Mouse (Mus musculus) heart, adult 2 months (tissue): ENCODE data around the gene Twist2. TPM values are rescaled to one million over a fixed set of nuclear protein-coding genes. Genes with fewer than 3 reads are reported as not detected.

Source experiments
- DNase-seq, 2 experiments: peaks; one replicate each; pipeline ENCODE4 v3.0.0; 2021
- H3K27ac ChIP-seq: fragments of 200-600 bp; 2 replicates; pipeline ENCODE4 v1.8.1; 2022
- H3K27me3 ChIP-seq: fragments of 200-500 bp; 2 replicates; pipeline ENCODE4 v1.6.1; 2012; ENCODE audit warnings: mild to moderate bottlenecking, low read length, inconsistent platforms, mixed read lengths; ENCODE audit not compliant: control insufficient read depth, insufficient read depth
- H3K36me3 ChIP-seq: fragments of 200-500 bp; 2 replicates; pipeline ENCODE4 v1.6.1; 2012; ENCODE audit warnings: low read length, inconsistent platforms; ENCODE audit not compliant: control insufficient read depth, insufficient read depth
- H3K4me1 ChIP-seq: fragments of 200-500 bp; 2 replicates; pipeline ENCODE4 v1.6.1; 2011; ENCODE audit warnings: low read length; ENCODE audit not compliant: control insufficient read depth, insufficient read depth
- H3K4me3 ChIP-seq: fragments of 200-600 bp; 2 replicates; pipeline ENCODE4 v1.8.1; 2022
- H3K79me2 ChIP-seq: fragments of 200-500 bp; replicated peaks from 2 replicates; pipeline ENCODE4 v1.6.1; 2012; ENCODE audit warnings: mild to moderate bottlenecking, inconsistent platforms, low read length, moderate library complexity, mixed read lengths; ENCODE audit not compliant: control insufficient read depth, insufficient read depth
- H3K9ac ChIP-seq: fragments of 200-500 bp; 2 replicates; pipeline ENCODE4 v1.6.1; 2012; ENCODE audit warnings: low read depth, mild to moderate bottlenecking, control low read depth, inconsistent platforms, low read length, mixed read lengths
- CTCF ChIP-seq: fragments of 200-600 bp; IDR thresholded peaks from 2 replicates; pipeline ENCODE4 v1.8.1; 2022; ENCODE audit warnings: antibody characterized with exemption, mild to moderate bottlenecking, moderate library complexity
- EP300 ChIP-seq: fragments of 200-500 bp; IDR thresholded peaks from 2 replicates; pipeline ENCODE4 v1.6.1; 2011; ENCODE audit warnings: low read depth, low read length, control low read depth; ENCODE audit not compliant: insufficient read depth
- POLR2A ChIP-seq: fragments of 200-500 bp; IDR thresholded peaks from 2 replicates; pipeline ENCODE4 v1.6.1; 2011; ENCODE audit warnings: mild to moderate bottlenecking, low read depth, low read length, control low read depth; ENCODE audit not compliant: insufficient read depth
- WGBS: fragments of 180-500 bp; shearing (Covaris S2); methylation state at CpG from one replicate; pipeline ENCODE4 v1.1.7; 2018; 5-methylcytosine and 5-hydroxymethylcytosine counted together
- intact Hi-C: fragments of 180-260 bp; cut with DNase I; formaldehyde crosslinking; loops from one replicate; pipeline ENCODE4 v1.15.1; 2025
- polyA plus RNA-seq: library from polyadenylated mRNA; depleted of rRNA; stranded (reverse); fragments of >200 nt; gene quantifications from 2 replicates; pipeline ENCODE4 v1.2.3, GENCODE M21; 2012
- total RNA-seq, 2 experiments: library from RNA; stranded (reverse); gene quantifications; 2 replicates each; pipeline ENCODE4 v1.2.3; 2021

Gene Twist2
- total and polyA plus RNA-seq, 3 experiments: 1.1 to 4.7 (median 2.4) TPM

DNA sequence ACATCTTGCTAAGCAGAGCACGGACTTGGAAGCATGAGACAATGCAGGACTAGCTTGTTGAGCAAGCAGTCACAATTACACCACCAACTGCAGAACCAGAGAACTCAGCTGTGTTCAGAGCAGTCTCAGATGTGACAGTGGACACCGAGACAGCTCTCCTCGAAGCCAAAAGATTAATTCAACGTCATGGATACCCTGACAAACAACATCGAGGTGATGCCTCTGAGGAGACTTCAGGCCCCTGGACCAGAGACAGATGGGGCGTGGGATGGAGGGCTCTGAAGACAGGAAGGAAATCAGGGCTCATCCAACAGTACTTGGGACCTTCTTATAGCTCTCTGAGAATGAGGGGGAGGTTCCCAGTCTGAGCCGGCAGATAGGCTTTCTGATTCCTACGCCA, 79.6 kb downstream of the Twist2 start:
- 51% methylated on average over 8 of the region's 8 CpGs for WGBS
- intact Hi-C loops: no loop called here
- Histone ChIP-seq H3K9ac (no peak overlapping the region), H3K36me3 (no peaks in the 10 kb centered on the region), H3K27me3 (no peaks in the 10 kb centered on the region), H3K79me2 (no peaks in the 10 kb centered on the region), H3K4me3 (no peak overlapping the region), H3K27ac (no peak overlapping the region), H3K4me1 (peaks cover 2% of the 10 kb centered on the region; the same call in 1 of the 2 replicates)
- TF ChIP-seq CTCF (no peak), EP300 (no peak), POLR2A (no peak)
- no peak for DNase-seq

DNA sequence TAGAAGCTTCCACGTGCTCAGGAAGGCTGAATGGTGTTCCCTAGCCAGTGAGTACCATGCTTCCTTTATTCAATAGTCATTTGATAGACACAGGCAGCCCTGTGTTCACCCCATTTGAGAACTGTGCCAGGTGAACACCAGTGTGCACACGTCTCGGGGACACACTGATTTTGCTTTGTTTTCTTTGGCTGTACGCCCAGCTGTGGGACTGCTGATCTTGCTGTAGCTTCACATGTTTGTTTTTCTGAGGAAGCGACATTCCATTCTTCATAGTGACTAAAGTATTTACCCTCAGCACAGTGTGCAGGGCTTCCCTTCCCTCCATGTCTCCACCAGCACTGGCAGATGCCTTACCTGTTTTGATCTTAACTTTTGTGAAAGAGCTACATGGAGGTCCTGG, 81.9 kb downstream of the Twist2 start:
- H3K79me2 ChIP-seq: no peaks in the 10 kb centered on the region
- intact Hi-C loops: no loop called here
- 34% methylated on average over 5 of the region's 5 CpGs for WGBS
- no peak overlapping the region for H3K27ac ChIP-seq
- H3K27me3 ChIP-seq: no peaks in the 10 kb centered on the region
- H3K4me3 ChIP-seq: no peak overlapping the region
- no peak overlapping the region for H3K9ac ChIP-seq
- H3K36me3 ChIP-seq: no peaks in the 10 kb centered on the region
- no peak for DNase-seq
- H3K4me1 ChIP-seq: peaks cover 2% of the 10 kb centered on the region; the same call in 1 of the 2 replicates
- TF ChIP-seq POLR2A (no peak), EP300 (no peak), CTCF (no peak)

DNA sequence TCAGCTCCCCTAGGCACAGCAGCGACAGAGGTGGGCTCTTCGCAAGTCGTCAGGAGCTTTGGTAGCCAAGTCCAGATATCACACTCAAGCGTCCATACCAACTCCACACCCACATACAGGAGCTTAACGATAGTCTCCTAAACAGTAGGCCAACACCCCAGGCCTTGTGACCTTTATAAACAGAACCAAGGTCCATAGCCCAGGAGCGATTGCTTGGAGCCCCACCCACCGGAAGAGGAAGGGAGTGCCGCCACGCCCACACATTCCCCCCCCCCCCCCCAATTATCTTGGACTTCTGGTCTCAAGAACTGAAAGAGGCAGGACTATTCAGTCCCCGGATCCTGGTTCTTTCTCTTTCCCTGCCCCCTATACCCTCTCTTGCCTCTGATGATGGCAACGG, 92.3 kb downstream of the Twist2 start:
- no peak for DNase-seq
- H3K27me3 ChIP-seq: no peaks in the 10 kb centered on the region
- no peaks in the 10 kb centered on the region for H3K4me1 ChIP-seq
- no peak overlapping the region for H3K27ac ChIP-seq
- TF ChIP-seq POLR2A (no peak), EP300 (no peak), CTCF (no peak)
- intact Hi-C loops: no loop called here
- WGBS: 81% methylated on average over 11 of the region's 11 CpGs
- H3K36me3 ChIP-seq: no peaks in the 10 kb centered on the region
- no peaks in the 10 kb centered on the region for H3K79me2 ChIP-seq
- no peak overlapping the region for H3K9ac ChIP-seq
- no peak overlapping the region for H3K4me3 ChIP-seq

DNA sequence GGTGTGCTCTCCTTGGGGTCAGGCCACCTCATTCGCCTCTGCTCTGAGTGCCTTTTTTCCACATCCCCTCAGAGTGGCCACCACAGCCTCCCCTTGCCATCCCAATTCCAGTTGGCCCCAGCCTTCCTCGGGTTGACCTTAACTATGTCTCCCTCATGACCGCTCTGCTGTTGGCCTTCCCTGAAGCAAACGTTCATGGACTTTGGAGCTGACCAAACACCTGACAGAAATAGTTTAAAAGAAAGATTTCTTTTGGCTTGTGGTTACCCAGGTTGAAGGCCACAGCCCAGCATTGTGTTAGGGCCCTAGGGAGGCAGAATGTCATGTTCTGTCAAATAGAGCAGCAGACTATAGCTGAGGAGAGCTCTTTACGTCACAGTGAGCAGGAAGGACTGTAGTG, 93.0 kb downstream of the Twist2 start:
- intact Hi-C loops: no loop called here
- WGBS: 75% methylated on average over 5 of the region's 5 CpGs
- TF ChIP-seq POLR2A (no peak), EP300 (no peak), CTCF (no peak)

DNA sequence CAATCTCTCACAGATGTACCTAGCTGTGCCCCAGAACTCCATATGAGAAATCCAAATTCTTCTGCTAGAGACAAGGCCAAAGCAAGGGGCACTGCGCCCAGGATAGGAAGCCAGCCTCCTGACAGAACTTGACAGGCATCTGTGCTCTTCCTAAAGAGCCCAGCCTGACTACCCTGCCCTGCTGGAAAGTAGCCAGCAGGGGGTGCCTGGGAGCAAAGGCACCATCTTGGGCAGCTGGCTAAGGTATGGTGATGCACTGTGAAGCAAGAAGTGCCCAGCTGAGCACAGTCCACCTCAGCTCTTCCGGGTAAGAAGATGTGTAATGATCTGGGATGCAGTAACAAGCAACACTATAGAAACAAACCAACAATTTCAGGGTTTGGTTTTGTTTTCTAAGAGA, 95.8 kb downstream of the Twist2 start:
- WGBS: 86% methylated on average over 2 of the region's 2 CpGs
- no peak overlapping the region for H3K4me3 ChIP-seq
- no peak for TF ChIP-seq EP300
- no peak for TF ChIP-seq POLR2A
- peak; percentile 21; the same call in 1 of the 2 replicates for TF ChIP-seq CTCF
- H3K4me1 ChIP-seq: no peaks in the 10 kb centered on the region
- intact Hi-C loops: no loop called here
- DNase-seq: no peak
- H3K27ac ChIP-seq: no peak overlapping the region
- no peak overlapping the region for H3K9ac ChIP-seq
- H3K27me3 ChIP-seq: no peaks in the 10 kb centered on the region
- H3K79me2 ChIP-seq: no peaks in the 10 kb centered on the region
- no peaks in the 10 kb centered on the region for H3K36me3 ChIP-seq

More for the DNA sequence above, 93.0 kb downstream of the Twist2 start:
- Histone ChIP-seq H3K9ac (no peak overlapping the region), H3K27me3 (no peaks in the 10 kb centered on the region), H3K4me3 (no peak overlapping the region), H3K79me2 (no peaks in the 10 kb centered on the region), H3K36me3 (no peaks in the 10 kb centered on the region), H3K27ac (no peak overlapping the region), H3K4me1 (no peaks in the 10 kb centered on the region)
- no peak for DNase-seq
